Mouse (Mus musculus): ENCODE measurements around the gene Polr1c. TPM values are rescaled to one million over a fixed set of nuclear protein-coding genes. Genes with fewer than 3 reads are reported as not detected.

The Polr1c gene
- polyA plus RNA-seq, 1 experiment: 29.9 TPM

GRCm38 (mm10) chr17:46267511-46267910 lies 19.7 kb upstream of the Polr1c start:
- TF ChIP-seq CTCF (IDR thresholded peaks at IDR 0.05; ENCODE audit: low read depth, low read length): no peak

DNA sequence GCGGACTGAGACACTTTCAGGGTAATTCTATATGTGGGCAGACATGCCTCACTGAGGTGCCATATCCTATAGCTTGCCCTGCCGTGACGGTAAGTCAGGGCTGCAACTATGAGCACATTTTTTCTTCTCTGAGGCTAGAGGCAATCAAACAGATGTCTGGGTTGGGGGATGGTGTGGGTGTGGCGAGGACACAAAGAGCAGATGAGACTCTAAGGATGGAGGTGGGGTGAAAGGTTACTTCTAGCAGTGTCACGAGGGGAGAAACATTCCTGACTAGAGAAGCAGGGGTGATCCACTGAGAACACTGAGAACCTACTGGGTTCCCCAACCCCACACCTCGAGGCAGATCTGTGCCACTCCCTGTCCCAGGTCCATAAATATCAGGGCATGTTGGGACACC lies 19.1 kb upstream of the Polr1c start:
- H3K4me3 ChIP-seq (ENCODE audit: insufficient read depth, low read length): no peak overlapping the region
- no peak overlapping the region for H3K27ac ChIP-seq (ENCODE audit: insufficient read depth, low read depth, low read length)
- H3K4me1 ChIP-seq (ENCODE audit: control insufficient read depth, insufficient read depth, low read length): no peaks in the 10 kb centered on the region
- TF ChIP-seq POLR2A (IDR thresholded peaks at IDR 0.05; ENCODE audit: borderline replicate concordance, low read depth, low read length): no peak
- TF ChIP-seq CTCF (IDR thresholded peaks at IDR 0.05; ENCODE audit: low read depth, low read length): no peak

More at GRCm38 (mm10) chr17:46267511-46267910, 19.7 kb upstream of the Polr1c start:
- Histone ChIP-seq H3K27ac (ENCODE audit: insufficient read depth, low read depth, low read length) (no peak overlapping the region), H3K4me1 (ENCODE audit: control insufficient read depth, insufficient read depth, low read length) (no peaks in the 10 kb centered on the region), H3K4me3 (ENCODE audit: insufficient read depth, low read length) (no peak overlapping the region)

- H3K27ac ChIP-seq (ENCODE audit: insufficient read depth, low read depth, low read length): no peak overlapping the region
- no peak overlapping the region for H3K4me3 ChIP-seq (ENCODE audit: insufficient read depth, low read length)
- no peaks in the 10 kb centered on the region for H3K4me1 ChIP-seq (ENCODE audit: control insufficient read depth, insufficient read depth, low read length)
- TF ChIP-seq POLR2A (IDR thresholded peaks at IDR 0.05; ENCODE audit: borderline replicate concordance, low read depth, low read length) (no peak), CTCF (IDR thresholded peaks at IDR 0.05; ENCODE audit: low read depth, low read length) (peak; percentile 81)
Observed at GRCm38 (mm10) chr17:46265918-46266618, 18.2 kb upstream of the Polr1c start.

GRCm38 (mm10) chr17:46265502-46265901 lies 17.6 kb upstream of the Polr1c start:
- no peaks in the 10 kb centered on the region for H3K4me1 ChIP-seq (ENCODE audit: control insufficient read depth, insufficient read depth, low read length)
- TF ChIP-seq CTCF (IDR thresholded peaks at IDR 0.05; ENCODE audit: low read depth, low read length): no peak
- TF ChIP-seq POLR2A (IDR thresholded peaks at IDR 0.05; ENCODE audit: borderline replicate concordance, low read depth, low read length): no peak
- H3K4me3 ChIP-seq (ENCODE audit: insufficient read depth, low read length): no peak overlapping the region
- no peak overlapping the region for H3K27ac ChIP-seq (ENCODE audit: insufficient read depth, low read depth, low read length)

- TF ChIP-seq CTCF (IDR thresholded peaks at IDR 0.05; ENCODE audit: low read depth, low read length): no peak
- TF ChIP-seq POLR2A (IDR thresholded peaks at IDR 0.05; ENCODE audit: borderline replicate concordance, low read depth, low read length): no peak
- Histone ChIP-seq H3K4me1 (ENCODE audit: control insufficient read depth, insufficient read depth, low read length) (no peaks in the 10 kb centered on the region), H3K4me3 (ENCODE audit: insufficient read depth, low read length) (no peak overlapping the region), H3K27ac (ENCODE audit: insufficient read depth, low read depth, low read length) (no peak overlapping the region)
Observed at GRCm38 (mm10) chr17:46262201-46262694, 14.4 kb upstream of the Polr1c start.

DNA sequence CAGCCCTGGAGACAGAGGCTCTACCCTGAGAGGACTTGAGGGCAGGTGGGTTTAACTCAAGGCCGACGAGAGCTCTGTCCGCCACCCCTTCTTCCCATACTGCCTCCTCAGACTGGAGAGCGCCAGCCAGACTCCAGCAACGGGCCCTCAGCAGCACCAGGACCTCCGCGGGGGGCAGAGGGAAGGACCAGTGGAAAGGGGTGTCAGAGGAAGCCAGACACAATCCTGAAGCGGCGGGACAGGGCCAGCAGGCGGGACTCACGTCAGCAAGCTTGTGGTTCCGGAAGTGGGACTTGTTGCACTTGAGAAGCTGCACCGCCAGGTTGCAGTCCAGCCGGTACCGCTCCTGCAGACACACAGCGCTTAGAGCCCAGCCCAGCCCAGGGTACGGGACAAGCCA lies 11.8 kb upstream of the Polr1c start:
- H3K27ac ChIP-seq (ENCODE audit: insufficient read depth, low read depth, low read length): no peak overlapping the region

GRCm38 (mm10) chr17:46258279-46259053 lies 10.6 kb upstream of the Polr1c start:
- Histone ChIP-seq H3K4me1 (ENCODE audit: control insufficient read depth, insufficient read depth, low read length) (no peaks in the 10 kb centered on the region), H3K4me3 (ENCODE audit: insufficient read depth, low read length) (no peak overlapping the region), H3K27ac (ENCODE audit: insufficient read depth, low read depth, low read length) (no peak overlapping the region)
- no peak for TF ChIP-seq CTCF (IDR thresholded peaks at IDR 0.05; ENCODE audit: low read depth, low read length)
- TF ChIP-seq POLR2A (IDR thresholded peaks at IDR 0.05; ENCODE audit: borderline replicate concordance, low read depth, low read length): no peak

More for the DNA sequence above, 11.8 kb upstream of the Polr1c start:
- Histone ChIP-seq H3K4me1 (ENCODE audit: control insufficient read depth, insufficient read depth, low read length) (no peaks in the 10 kb centered on the region), H3K4me3 (ENCODE audit: insufficient read depth, low read length) (no peak overlapping the region)
- TF ChIP-seq POLR2A (IDR thresholded peaks at IDR 0.05; ENCODE audit: borderline replicate concordance, low read depth, low read length) (no peak), CTCF (IDR thresholded peaks at IDR 0.05; ENCODE audit: low read depth, low read length) (no peak)

DNA sequence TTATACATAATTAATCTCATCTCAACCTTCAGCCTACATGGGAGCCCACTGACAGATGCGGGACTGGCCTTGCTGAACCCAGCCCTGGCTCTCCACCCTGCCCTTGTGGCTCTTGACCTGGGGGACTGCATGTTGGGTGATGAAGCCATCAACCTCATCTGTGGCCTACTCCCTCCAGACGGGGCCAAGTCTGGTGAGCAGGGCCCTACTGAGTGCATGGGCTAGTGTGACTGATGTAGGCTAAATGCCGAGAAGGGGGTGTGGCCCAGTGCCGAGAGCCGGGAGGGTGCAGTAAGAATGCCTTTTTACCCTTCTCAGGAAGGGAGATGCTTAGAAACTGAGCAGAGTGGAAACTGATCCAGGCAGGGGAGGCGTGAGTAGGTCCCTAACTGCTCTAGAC lies 7.3 kb upstream of the Polr1c start:
- H3K4me1 ChIP-seq (ENCODE audit: control insufficient read depth, insufficient read depth, low read length): 0 out of 2 replicates have a peak, but pooled peaks cover 2% of the 10 kb centered on the region
- no peak for TF ChIP-seq POLR2A (IDR thresholded peaks at IDR 0.05; ENCODE audit: borderline replicate concordance, low read depth, low read length)
- TF ChIP-seq CTCF (IDR thresholded peaks at IDR 0.05; ENCODE audit: low read depth, low read length): no peak
- H3K27ac ChIP-seq (ENCODE audit: insufficient read depth, low read depth, low read length): no peak overlapping the region
- H3K4me3 ChIP-seq (ENCODE audit: insufficient read depth, low read length): no peak overlapping the region

DNA sequence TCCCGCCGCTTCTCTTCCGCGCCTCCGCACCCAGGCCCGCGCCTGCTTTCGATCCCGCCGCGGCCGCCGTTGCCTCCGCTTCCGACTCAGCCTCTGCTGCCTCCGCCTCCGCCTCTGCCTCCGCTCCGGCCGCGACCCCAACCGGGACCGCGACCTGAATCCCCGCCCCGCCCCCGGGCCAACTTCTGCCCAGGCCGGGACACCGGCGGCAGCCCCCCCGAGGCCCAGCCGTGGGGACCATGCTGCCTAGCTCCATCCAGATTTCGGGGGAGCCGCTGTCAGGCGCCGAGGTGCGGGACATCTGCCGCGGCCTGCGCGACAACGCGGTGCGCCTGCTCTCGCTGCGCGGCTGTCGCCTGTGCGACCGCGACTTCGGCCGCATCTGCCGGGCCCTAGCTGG lies 6.3 kb upstream of the Polr1c start:
- TF ChIP-seq POLR2A (IDR thresholded peaks at IDR 0.05; ENCODE audit: borderline replicate concordance, low read depth, low read length) (no peak), CTCF (IDR thresholded peaks at IDR 0.05; ENCODE audit: low read depth, low read length) (no peak)
- Histone ChIP-seq H3K27ac (ENCODE audit: insufficient read depth, low read depth, low read length) (no peak overlapping the region), H3K4me3 (ENCODE audit: insufficient read depth, low read length) (peak overlapping the region; percentile 60), H3K4me1 (ENCODE audit: control insufficient read depth, insufficient read depth, low read length) (peaks cover 5% of the 10 kb centered on the region; the same call in 1 of the 2 replicates)

Measured in bone marrow macrophage, adult 2 months (primary cell).